Mouse (Mus musculus): ENCODE data around the gene Mcm6. TPM values are rescaled to one million over a fixed set of nuclear protein-coding genes. Genes with fewer than 3 reads are reported as not detected.
"Not testable (repeated sequence)": the region's sequence is repeated elsewhere in the genome, so short reads cannot be mapped to it uniquely, and the experiment has no call there.

The Mcm6 gene
- polyA plus RNA-seq, 1 experiment from 2014 or later: 172 TPM

- H3K36me3 ChIP-seq (ENCODE audit: poor library complexity, severe bottlenecking): peaks cover 51% of the 10 kb centered on the region
- 97% methylated on average over 1 of the region's 1 CpGs for WGBS
- H3K27ac ChIP-seq: no peak overlapping the region
- H3K4me2 ChIP-seq: no peak overlapping the region
- H3K27me3 ChIP-seq: no peaks in the 10 kb centered on the region
- no peaks in the 10 kb centered on the region for H3K9me3 ChIP-seq (replicated peaks)
- H3K4me3 ChIP-seq: no peak overlapping the region
- no peak overlapping the region for H3K9ac ChIP-seq
- H3K4me1 ChIP-seq: no peaks in the 10 kb centered on the region
- no peak for ATAC-seq
These were observed 32.3 kb downstream of the Mcm6 start for GRCm38 (mm10) chr1:128327165-128327564.

GRCm38 (mm10) chr1:128324776-128325175, 34.7 kb downstream of the Mcm6 start:
- peak; percentile 41; the same call in 1 of the 2 replicates for ATAC-seq

DNA sequence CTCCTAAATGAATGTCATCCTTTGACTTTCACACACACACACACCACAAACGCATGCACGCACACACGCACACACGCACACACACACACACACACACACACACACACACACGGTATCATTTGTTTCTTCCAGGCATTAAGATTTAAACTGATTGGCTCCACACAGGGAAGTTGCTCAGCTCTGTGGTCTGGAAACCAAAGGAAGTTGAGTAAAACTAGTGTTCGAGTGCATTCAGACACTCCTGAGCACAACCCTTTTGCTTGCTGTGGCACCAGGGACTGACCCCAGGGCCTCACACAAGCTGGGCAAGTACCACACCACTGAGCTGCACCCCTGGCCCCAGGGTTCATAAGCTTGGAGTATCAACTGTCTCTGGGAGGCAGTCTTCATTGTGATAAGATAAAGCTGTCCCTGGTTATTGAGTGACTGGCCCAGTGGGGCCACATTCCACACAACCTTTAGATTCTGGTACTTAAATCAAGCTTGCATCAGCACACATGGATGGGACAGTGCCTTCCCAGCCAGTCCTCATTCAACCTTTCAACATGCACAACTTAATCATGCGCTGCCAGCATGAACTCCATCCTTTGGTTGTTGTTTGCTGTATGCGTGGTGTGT, 36.3 kb downstream of the Mcm6 start:
- no peak overlapping the region for H3K4me3 ChIP-seq
- H3K9me3 ChIP-seq (replicated peaks): no peaks in the 10 kb centered on the region
- H3K4me2 ChIP-seq: no peak overlapping the region
- H3K27ac ChIP-seq: no peak overlapping the region
- ATAC-seq: no peak
- no peaks in the 10 kb centered on the region for H3K27me3 ChIP-seq
- H3K36me3 ChIP-seq (ENCODE audit: poor library complexity, severe bottlenecking): peaks cover 20% of the 10 kb centered on the region
- H3K4me1 ChIP-seq: no peaks in the 10 kb centered on the region
- WGBS: 92% methylated on average over 8 of the region's 8 CpGs
- no peak overlapping the region for H3K9ac ChIP-seq

More at GRCm38 (mm10) chr1:128324776-128325175, 34.7 kb downstream of the Mcm6 start:
- Histone ChIP-seq H3K27ac (no peak overlapping the region), H3K4me2 (no peak overlapping the region), H3K9ac (no peak overlapping the region), H3K9me3 (replicated peaks) (no peaks in the 10 kb centered on the region), H3K4me3 (no peak overlapping the region), H3K4me1 (no peaks in the 10 kb centered on the region), H3K27me3 (no peaks in the 10 kb centered on the region), H3K36me3 (ENCODE audit: poor library complexity, severe bottlenecking) (peaks cover 28% of the 10 kb centered on the region)
- WGBS: 86% methylated on average over 2 of the region's 2 CpGs

- H3K9me3 ChIP-seq (replicated peaks); H3K9ac ChIP-seq; H3K36me3 ChIP-seq (ENCODE audit: poor library complexity, severe bottlenecking); H3K4me3 ChIP-seq; H3K27me3 ChIP-seq; H3K27ac ChIP-seq; H3K4me1 ChIP-seq; H3K4me2 ChIP-seq; ATAC-seq: not testable (repeated sequence)
- WGBS: 87% methylated on average over 6 of the region's 6 CpGs
These were observed 40.2 kb downstream of the Mcm6 start for GRCm38 (mm10) chr1:128319266-128319665.

DNA sequence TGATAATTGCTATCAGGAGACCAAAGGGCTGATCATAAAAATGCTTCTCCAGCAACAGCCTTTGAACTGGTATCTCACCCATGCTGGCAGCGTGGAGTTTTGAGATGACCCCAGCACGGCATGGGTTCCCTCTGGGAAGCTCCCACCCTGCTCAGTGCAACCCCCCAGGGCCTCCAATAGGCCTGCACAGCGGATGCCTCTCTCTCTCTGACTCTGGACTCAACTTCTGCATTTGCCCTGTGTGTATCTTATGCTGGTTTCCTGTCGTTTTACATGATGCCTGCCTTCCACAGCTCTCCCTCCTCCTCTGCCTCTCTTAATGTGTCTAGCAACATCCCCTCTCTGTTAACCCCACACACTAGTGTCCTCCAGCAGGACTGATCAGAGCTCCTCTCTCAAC, 44.8 kb downstream of the Mcm6 start:
- Histone ChIP-seq H3K9me3 (replicated peaks) (no peaks in the 10 kb centered on the region), H3K4me1 (no peaks in the 10 kb centered on the region), H3K9ac (no peak overlapping the region), H3K27ac (no peak overlapping the region), H3K36me3 (ENCODE audit: poor library complexity, severe bottlenecking) (no peaks in the 10 kb centered on the region), H3K27me3 (no peaks in the 10 kb centered on the region), H3K4me2 (no peak overlapping the region), H3K4me3 (no peak overlapping the region)
- 83% methylated on average over 4 of the region's 4 CpGs for WGBS
- no peak for ATAC-seq

DNA sequence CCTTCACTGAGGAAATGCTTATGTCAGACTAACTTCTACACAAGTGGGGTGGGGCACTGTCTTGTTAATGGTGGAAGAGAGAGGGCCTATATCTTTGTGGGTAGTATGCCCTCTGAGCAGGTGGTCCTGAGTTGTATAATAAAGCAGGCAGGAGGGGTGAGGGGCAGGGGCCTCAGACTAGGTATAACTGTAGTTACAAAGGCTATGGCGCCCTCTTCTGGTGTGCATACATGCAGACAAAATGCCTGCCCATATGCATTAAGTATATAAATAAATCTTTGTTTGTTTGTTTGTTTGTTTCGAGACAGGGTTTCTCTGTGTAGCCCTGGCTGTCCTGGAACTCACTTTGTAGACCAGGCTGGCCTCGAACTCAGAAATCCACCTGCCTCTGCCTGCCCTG, 50.4 kb downstream of the Mcm6 start:
- Histone ChIP-seq H3K4me1 (no peaks in the 10 kb centered on the region), H3K36me3 (ENCODE audit: poor library complexity, severe bottlenecking) (no peaks in the 10 kb centered on the region), H3K27ac (no peak overlapping the region), H3K4me3 (no peak overlapping the region), H3K9ac (no peak overlapping the region), H3K9me3 (replicated peaks) (no peaks in the 10 kb centered on the region), H3K27me3 (no peaks in the 10 kb centered on the region), H3K4me2 (no peak overlapping the region)
- 80% methylated on average over 3 of the region's 3 CpGs for WGBS
- no peak for ATAC-seq

DNA sequence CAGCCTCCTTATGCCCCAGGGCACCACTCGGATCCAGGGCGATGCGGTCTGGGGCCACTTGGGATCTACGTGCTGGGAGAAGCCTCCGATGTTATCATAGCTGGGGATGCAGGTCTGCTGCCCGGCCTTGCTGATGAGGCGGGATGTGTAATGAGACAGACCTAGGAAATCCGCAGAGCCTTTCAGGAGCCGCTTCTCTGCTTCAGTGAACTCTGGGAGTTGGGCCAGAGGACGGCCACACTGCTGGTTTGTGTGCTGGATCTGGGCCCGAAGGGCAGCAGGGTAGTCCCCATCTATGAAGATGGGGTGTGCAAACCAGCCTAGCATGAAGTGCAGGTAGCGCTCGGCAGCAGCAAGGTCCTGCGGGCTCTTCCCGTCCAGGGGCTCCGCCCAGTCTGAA, 55.6 kb downstream of the Mcm6 start:
- Histone ChIP-seq H3K4me2 (peak overlapping the region; percentile 23; the same call in 1 of the 2 replicates), H3K27me3 (no peaks in the 10 kb centered on the region), H3K9me3 (replicated peaks) (no peaks in the 10 kb centered on the region), H3K9ac (no peak overlapping the region), H3K4me1 (no peaks in the 10 kb centered on the region), H3K36me3 (ENCODE audit: poor library complexity, severe bottlenecking) (no peaks in the 10 kb centered on the region), H3K4me3 (no peak overlapping the region), H3K27ac (no peak overlapping the region)
- ATAC-seq: peak; percentile 74
- 75% methylated on average over 16 of the region's 16 CpGs for WGBS

DNA sequence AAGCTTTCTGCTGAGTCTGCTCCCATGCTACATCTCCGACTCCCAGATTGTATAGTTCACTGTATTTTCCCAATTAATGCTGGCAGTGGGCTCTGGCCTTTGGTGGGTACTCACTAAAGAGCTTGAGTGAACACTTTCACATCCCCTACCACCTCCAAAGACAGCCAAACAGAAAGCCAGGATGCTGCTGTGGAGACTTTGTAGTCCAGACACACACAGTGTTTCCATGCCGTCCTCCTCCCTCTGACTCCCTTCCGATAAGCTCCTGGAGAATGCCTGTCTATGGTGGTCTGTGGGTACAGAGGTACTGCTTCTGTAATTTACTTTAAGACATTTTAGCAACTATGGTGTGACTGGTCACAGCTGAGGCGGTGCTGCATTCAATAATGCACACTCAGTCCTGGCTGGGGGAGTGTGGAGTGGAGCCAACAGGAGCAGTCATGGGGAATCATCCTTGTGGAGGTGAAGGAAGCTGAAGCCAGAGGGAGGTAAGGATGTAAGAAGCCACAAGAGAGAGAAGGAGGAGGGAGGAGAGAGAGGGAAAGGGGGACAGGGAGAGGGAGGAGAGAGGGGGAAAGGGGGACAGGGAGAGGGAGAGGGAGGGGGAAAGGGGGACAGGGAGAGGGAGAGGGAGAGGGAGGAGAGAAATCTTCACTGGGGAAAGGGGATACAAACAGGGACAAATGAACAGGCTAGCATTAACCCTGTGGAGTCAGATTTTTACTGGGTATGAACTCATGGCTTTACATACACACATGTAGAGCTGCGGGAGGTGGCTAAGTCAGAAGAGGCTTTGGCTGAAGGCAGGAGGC, 63.5 kb downstream of the Mcm6 start:
- 0 out of 2 replicates have a peak, but pooled peaks have one; percentile 34 for ATAC-seq
- Histone ChIP-seq H3K9ac (no peak overlapping the region), H3K4me2 (no peak overlapping the region)

GRCm38 (mm10) chr1:128295296-128295695, 64.2 kb downstream of the Mcm6 start:
- H3K36me3 ChIP-seq (ENCODE audit: poor library complexity, severe bottlenecking): no peaks in the 10 kb centered on the region
- 83% methylated on average over 8 of the region's 8 CpGs for WGBS
- H3K4me2 ChIP-seq: no peak overlapping the region
- H3K4me1 ChIP-seq: no peaks in the 10 kb centered on the region
- H3K4me3 ChIP-seq: no peak overlapping the region
- H3K9ac ChIP-seq: no peak overlapping the region
- H3K9me3 ChIP-seq (replicated peaks): no peaks in the 10 kb centered on the region
- no peak overlapping the region for H3K27ac ChIP-seq
- no peaks in the 10 kb centered on the region for H3K27me3 ChIP-seq
- ATAC-seq: 0 out of 2 replicates have a peak, but pooled peaks have one; percentile 33

More for the DNA sequence above, 63.5 kb downstream of the Mcm6 start:
- Histone ChIP-seq H3K4me1 (no peaks in the 10 kb centered on the region), H3K9me3 (replicated peaks) (no peaks in the 10 kb centered on the region), H3K36me3 (ENCODE audit: poor library complexity, severe bottlenecking) (no peaks in the 10 kb centered on the region), H3K27me3 (no peaks in the 10 kb centered on the region), H3K27ac (no peak overlapping the region), H3K4me3 (no peak overlapping the region)
- WGBS: 65% methylated on average over 5 of the region's 5 CpGs

DNA sequence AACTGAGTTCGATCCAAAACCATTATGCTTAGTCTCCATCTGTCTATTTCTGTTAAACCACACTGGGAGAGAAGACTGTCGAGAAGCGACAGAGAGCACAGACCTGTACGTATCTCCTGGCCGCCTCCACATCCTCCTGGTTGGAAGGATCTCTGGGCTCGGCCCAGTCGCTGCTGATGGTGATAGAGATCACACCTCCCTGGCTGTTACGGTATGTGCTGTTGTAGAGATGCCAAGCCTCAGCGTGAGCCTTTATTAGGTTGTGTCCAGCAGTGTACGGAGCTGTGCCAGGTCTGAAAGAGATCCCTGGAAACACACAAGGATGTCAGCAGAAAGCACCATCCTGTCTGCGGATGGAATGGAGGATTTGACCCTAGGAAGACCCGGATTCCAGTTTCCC, 65.9 kb downstream of the Mcm6 start:
- Histone ChIP-seq H3K9ac (no peak overlapping the region), H3K36me3 (ENCODE audit: poor library complexity, severe bottlenecking) (no peaks in the 10 kb centered on the region), H3K9me3 (replicated peaks) (no peaks in the 10 kb centered on the region), H3K27ac (no peak overlapping the region), H3K27me3 (no peaks in the 10 kb centered on the region), H3K4me2 (no peak overlapping the region), H3K4me3 (no peak overlapping the region), H3K4me1 (no peaks in the 10 kb centered on the region)
- 90% methylated on average over 12 of the region's 12 CpGs for WGBS
- ATAC-seq: no peak

GRCm38 (mm10) chr1:128290295-128290694, 69.2 kb downstream of the Mcm6 start:
- Histone ChIP-seq H3K36me3 (ENCODE audit: poor library complexity, severe bottlenecking) (0 out of 2 replicates have a peak, but pooled peaks cover 3% of the 10 kb centered on the region), H3K9ac (no peak overlapping the region), H3K9me3 (replicated peaks) (no peaks in the 10 kb centered on the region), H3K4me2 (no peak overlapping the region), H3K4me3 (no peak overlapping the region), H3K4me1 (no peaks in the 10 kb centered on the region), H3K27me3 (no peaks in the 10 kb centered on the region), H3K27ac (no peak overlapping the region)
- WGBS: 87% methylated on average over 5 of the region's 5 CpGs
- 0 out of 2 replicates have a peak, but pooled peaks have one; percentile 46 for ATAC-seq

- H3K4me2 ChIP-seq: no peak overlapping the region
- no peak overlapping the region for H3K9ac ChIP-seq
- no peaks in the 10 kb centered on the region for H3K27me3 ChIP-seq
- no peak overlapping the region for H3K4me3 ChIP-seq
- no peak overlapping the region for H3K27ac ChIP-seq
- no peaks in the 10 kb centered on the region for H3K9me3 ChIP-seq (replicated peaks)
- WGBS: 77% methylated on average over 9 of the region's 9 CpGs
- peaks cover 22% of the 10 kb centered on the region for H3K36me3 ChIP-seq (ENCODE audit: poor library complexity, severe bottlenecking)
- peak; percentile 45; the same call in 1 of the 2 replicates for ATAC-seq
- no peaks in the 10 kb centered on the region for H3K4me1 ChIP-seq
These were observed 74.3 kb downstream of the Mcm6 start for GRCm38 (mm10) chr1:128285136-128285535.
